37 mouse cellular contexts compared by ENCODE assay signal in genomic region chrX:106593914-106594313, GRCm38 (mm10). TPM values are rescaled to one million over a fixed set of nuclear protein-coding genes. Genes with fewer than 3 reads are reported as not detected.
"Had no signal": no experiment of that assay in that cellular context is flagged by ENCODE, and none has a peak within 500 bp of the region (broad histone marks: within the 10 kb centered on the region; RNA-seq: fewer than 3 reads in every experiment).

No protein-coding gene starts in this region.

- DNase-seq: heart, postnatal 10 days; heart, postnatal 14 days; heart, postnatal 36 days; heart, postnatal 4 days; kidney, adult 11 months; kidney, adult 18-20 months; kidney, adult 2 months; kidney, adult 8-10 months; kidney, adult 9 months; kidney, postnatal 10 days; kidney, postnatal 14 days; kidney, postnatal 25 days; kidney, postnatal 36 days; kidney, postnatal 4 days; layer of hippocampus, adult 9-11 months; layer of hippocampus, postnatal 36 days had no signal

- H3K9ac ChIP-seq: heart, embryonic 12.5 days; heart, embryonic 13.5 days; heart, embryonic 15.5 days; hindbrain, embryonic 12.5 days; hindbrain, embryonic 13.5 days; hindbrain, embryonic 14.5 days; hindbrain, embryonic 15.5 days; intestine, embryonic 15.5 days; kidney, embryonic 15.5 days had no signal

- H3K27me3 ChIP-seq: heart, embryonic 12.5 days; heart, embryonic 13.5 days; heart, embryonic 15.5 days; hindbrain, embryonic 12.5 days; hindbrain, embryonic 13.5 days; hindbrain, embryonic 15.5 days; intestine, embryonic 15.5 days had no signal

- H3K9me3 ChIP-seq: heart, embryonic 12.5 days; heart, embryonic 13.5 days; heart, embryonic 15.5 days; hindbrain, embryonic 10.5 days; hindbrain, embryonic 12.5 days; hindbrain, embryonic 13.5 days; hindbrain, embryonic 15.5 days; intestine, embryonic 15.5 days; kidney, embryonic 15.5 days had no signal

- H3K27ac ChIP-seq: heart, embryonic 13.5 days; heart, embryonic 15.5 days; hindbrain, embryonic 10.5 days; hindbrain, embryonic 12.5 days; hindbrain, embryonic 13.5 days; hindbrain, embryonic 14.5 days; hindbrain, embryonic 15.5 days; hindbrain, postnatal 0 days; intestine, embryonic 15.5 days; kidney, embryonic 15.5 days; kidney, postnatal 0 days; layer of hippocampus, adult 2 months; left cerebral cortex, adult 2 months had no signal

- H3K4me3 ChIP-seq: heart, embryonic 12.5 days; heart, embryonic 13.5 days; heart, embryonic 15.5 days; hindbrain, embryonic 10.5 days; hindbrain, embryonic 12.5 days; hindbrain, embryonic 13.5 days; hindbrain, embryonic 15.5 days; intestine, embryonic 15.5 days; kidney, embryonic 15.5 days; layer of hippocampus, adult 2 months; left cerebral cortex, adult 2 months had no signal

- H3K36me3 ChIP-seq: heart, embryonic 12.5 days; heart, embryonic 13.5 days; heart, embryonic 15.5 days; hindbrain, embryonic 10.5 days; hindbrain, embryonic 12.5 days; hindbrain, embryonic 13.5 days; hindbrain, embryonic 15.5 days; intestine, embryonic 15.5 days; kidney, embryonic 15.5 days had no signal

- H3K4me1 ChIP-seq: heart, embryonic 12.5 days; heart, embryonic 13.5 days; heart, embryonic 15.5 days; hindbrain, embryonic 10.5 days; hindbrain, embryonic 12.5 days; hindbrain, embryonic 13.5 days; hindbrain, embryonic 15.5 days; intestine, embryonic 15.5 days; kidney, embryonic 15.5 days had no signal

RNA-seq across cellular contexts. Expression of gene Gm5127, which starts 10.9 kb away (rescaled TPM):
- total RNA-seq: heart, postnatal 10 days; heart, postnatal 14 days; heart, postnatal 25 days; heart, postnatal 36 days; heart, postnatal 4 days; hematopoietic stem cell, adult 5-6 weeks; layer of hippocampus, postnatal 10 days had no signal
- polyA plus RNA-seq: heart, embryonic 12.5 days; heart, embryonic 13.5 days; heart, embryonic 15.5 days; heart, embryonic 16.5 days; heart, postnatal 0 days; intestine, embryonic 14.5 days; intestine, embryonic 16.5 days had no signal
